Mouse (Mus musculus) embryonic fibroblast, embryonic 13.5 days (primary cell): ENCODE measurements at regions not wholly inside any gene's neighbourhood (a gene's known extent, or its start where the extent isn't known, plus 50 kb on each side); places are given as distances from the start of the nearest gene placed in this dataset.
"Not testable (repeated sequence)": the region's sequence is repeated elsewhere in the genome, so short reads cannot be mapped to it uniquely, and the experiment has no call there.

Experiments used
- CTCF ChIP-seq: IDR thresholded peaks from 2 replicates; pipeline ENCODE4 v1.5.1; 2011; ENCODE audit warnings: mild to moderate bottlenecking, control low read depth, low read length, moderate library complexity, borderline replicate concordance; ENCODE audit not compliant: insufficient read depth
- POLR2A ChIP-seq: IDR thresholded peaks from 2 replicates; pipeline ENCODE4 v1.6.1; 2011; ENCODE audit warnings: low read depth, mild to moderate bottlenecking, control low read depth, low read length, moderate library complexity

- TF ChIP-seq POLR2A, CTCF: not testable (repeated sequence)
Observed at GRCm38 (mm10) chr12:47939491-47939890, 1120.8 kb upstream of the Nova1 start.
